Mouse (Mus musculus) lung, embryonic 16.5 days (tissue): ENCODE data around the gene Gm10273. TPM values are rescaled to one million over a fixed set of nuclear protein-coding genes. Genes with fewer than 3 reads are reported as not detected.
A peak's percentile ranks its signal among the peaks of the same experiment; 100 is the strongest.

Experiments
- ATAC-seq: fragments of 200-750 bp; cut with Nextera tagmentation; 2 replicates; pipeline ENCODE4 v1.8.0; 2017; ENCODE audit warnings: low read depth, mild to moderate bottlenecking, moderate library complexity
- H3K27ac ChIP-seq: fragments of 300-500 bp; sonication (generic); 2 replicates; pipeline ENCODE4 v1.5.1; 2014; ENCODE audit warnings: mild to moderate bottlenecking, control low read depth, low read length
- H3K27me3 ChIP-seq: fragments of 300-500 bp; sonication (generic); 2 replicates; pipeline ENCODE4 v1.6.1; 2014; ENCODE audit warnings: low read depth, low read length, mixed read lengths; ENCODE audit not compliant: control insufficient read depth, insufficient read depth
- H3K36me3 ChIP-seq: fragments of 300-500 bp; sonication (generic); 2 replicates; pipeline ENCODE4 v1.6.1; 2014; ENCODE audit warnings: low read length; ENCODE audit not compliant: control insufficient read depth, insufficient read depth
- H3K4me1 ChIP-seq: fragments of 300-500 bp; sonication (generic); replicated peaks from 2 replicates; pipeline ENCODE4 v1.6.1; 2014; ENCODE audit warnings: low read length, mixed read lengths; ENCODE audit not compliant: control insufficient read depth, insufficient read depth
- H3K4me2 ChIP-seq: fragments of 300-500 bp; sonication (generic); 2 replicates; pipeline ENCODE4 v1.6.1; 2014; ENCODE audit warnings: low read depth, low read length, control low read depth
- H3K4me3 ChIP-seq: fragments of 300-500 bp; sonication (generic); 2 replicates; pipeline ENCODE4 v1.5.1; 2014; ENCODE audit warnings: mild to moderate bottlenecking, low read length, control low read depth
- H3K9ac ChIP-seq: fragments of 300-500 bp; sonication (generic); 2 replicates; pipeline ENCODE4 v1.6.1; 2014; ENCODE audit warnings: low read length, control low read depth
- H3K9me3 ChIP-seq: fragments of 300-500 bp; sonication (generic); 2 replicates; pipeline ENCODE4 v1.6.1; 2016; ENCODE audit warnings: low read length; ENCODE audit not compliant: control insufficient read depth
- WGBS: fragments of 180-500 bp; shearing (Covaris S2); extraction: QIAGEN DNeasy Blood & Tissue Kit; methylation state at CpG from one replicate; pipeline ENCODE4 v1.1.7; 2014; 5-methylcytosine and 5-hydroxymethylcytosine counted together
- polyA plus RNA-seq: library from polyadenylated mRNA; unstranded; fragments of >200 nt; fragmentation: Nextera tagmentation; extraction: Ambion mirVana; gene quantifications from 2 replicates; pipeline ENCODE4 v1.2.1, GENCODE M21; 2015

Gene Gm10273
- polyA plus RNA-seq, 1 experiment from 2014 or later = 1.3 TPM

- H3K9ac ChIP-seq = no peak overlapping the region
- H3K9me3 ChIP-seq = no peaks in the 10 kb centered on the region
- H3K27me3 ChIP-seq = no peaks in the 10 kb centered on the region
- peaks cover 42% of the 10 kb centered on the region for H3K36me3 ChIP-seq
- H3K4me3 ChIP-seq = no peak overlapping the region
- H3K27ac ChIP-seq = peak overlapping the region; percentile 46; the same call in 1 of the 2 replicates
- 66% methylated on average over 5 of the region's 5 CpGs for WGBS
- H3K4me1 ChIP-seq = peaks cover 16% of the 10 kb centered on the region
- no peak overlapping the region for H3K4me2 ChIP-seq
- no peak for ATAC-seq
These were observed 29.4 kb upstream of the Gm10273 start for GRCm38 (mm10) chr10:59365804-59366589.

- peaks cover 44% of the 10 kb centered on the region for H3K36me3 ChIP-seq
- no peak for ATAC-seq
- 91% methylated on average over 4 of the region's 4 CpGs for WGBS
- H3K9me3 ChIP-seq = no peaks in the 10 kb centered on the region
- H3K27me3 ChIP-seq = no peaks in the 10 kb centered on the region
- no peak overlapping the region for H3K4me2 ChIP-seq
- no peak overlapping the region for H3K27ac ChIP-seq
- no peak overlapping the region for H3K9ac ChIP-seq
- H3K4me1 ChIP-seq = peaks cover 16% of the 10 kb centered on the region
- H3K4me3 ChIP-seq = no peak overlapping the region
These were observed 28.7 kb upstream of the Gm10273 start for GRCm38 (mm10) chr10:59366746-59367145.

- no peak overlapping the region for H3K9ac ChIP-seq
- no peaks in the 10 kb centered on the region for H3K9me3 ChIP-seq
- H3K27me3 ChIP-seq = no peaks in the 10 kb centered on the region
- ATAC-seq = no peak
- no peak overlapping the region for H3K4me2 ChIP-seq
- peaks cover 16% of the 10 kb centered on the region for H3K4me1 ChIP-seq
- H3K4me3 ChIP-seq = no peak overlapping the region
- WGBS = 55% methylated on average over 4 of the region's 4 CpGs
- peaks cover 43% of the 10 kb centered on the region for H3K36me3 ChIP-seq
- H3K27ac ChIP-seq = no peak overlapping the region
These were observed 28.2 kb upstream of the Gm10273 start for GRCm38 (mm10) chr10:59367206-59367605.

- Histone ChIP-seq H3K9ac (no peak overlapping the region), H3K4me2 (no peak overlapping the region), H3K27me3 (no peaks in the 10 kb centered on the region), H3K4me3 (no peak overlapping the region), H3K36me3 (peaks cover 41% of the 10 kb centered on the region), H3K9me3 (no peaks in the 10 kb centered on the region), H3K27ac (no peak overlapping the region), H3K4me1 (peaks cover 14% of the 10 kb centered on the region)
- ATAC-seq = no peak
- WGBS = 69% methylated on average over 8 of the region's 8 CpGs
These were observed 26.7 kb upstream of the Gm10273 start for GRCm38 (mm10) chr10:59368729-59369128.

- no peak overlapping the region for H3K27ac ChIP-seq
- peaks cover 44% of the 10 kb centered on the region for H3K36me3 ChIP-seq
- no peak overlapping the region for H3K4me3 ChIP-seq
- 90% methylated on average over 9 of the region's 9 CpGs for WGBS
- H3K27me3 ChIP-seq = no peaks in the 10 kb centered on the region
- no peak overlapping the region for H3K4me2 ChIP-seq
- no peak for ATAC-seq
- H3K4me1 ChIP-seq = peaks cover 14% of the 10 kb centered on the region
- no peak overlapping the region for H3K9ac ChIP-seq
- H3K9me3 ChIP-seq = no peaks in the 10 kb centered on the region
These were observed 26.0 kb upstream of the Gm10273 start for GRCm38 (mm10) chr10:59369426-59369825.

GRCm38 (mm10) chr10:59377906-59378305 is 17.5 kb upstream of the Gm10273 start:
- Histone ChIP-seq H3K4me1 (no peaks in the 10 kb centered on the region; the same call in 1 of the 2 replicates), H3K9me3 (no peaks in the 10 kb centered on the region), H3K4me3 (no peak overlapping the region), H3K27ac (peak overlapping the region; percentile 55), H3K27me3 (no peaks in the 10 kb centered on the region), H3K36me3 (peaks cover 10% of the 10 kb centered on the region; the same call in 1 of the 2 replicates), H3K9ac (no peak overlapping the region), H3K4me2 (no peak overlapping the region)
- peak; percentile 72 for ATAC-seq
- WGBS = 56% methylated on average over 10 of the region's 10 CpGs

GRCm38 (mm10) chr10:59378728-59379127 is 16.7 kb upstream of the Gm10273 start:
- H3K27me3 ChIP-seq = no peaks in the 10 kb centered on the region
- H3K4me3 ChIP-seq = no peak overlapping the region
- no peaks in the 10 kb centered on the region for H3K9me3 ChIP-seq
- H3K4me2 ChIP-seq = no peak overlapping the region
- WGBS = 88% methylated on average over 4 of the region's 4 CpGs
- H3K9ac ChIP-seq = no peak overlapping the region
- peaks cover 4% of the 10 kb centered on the region; the same call in 1 of the 2 replicates for H3K36me3 ChIP-seq
- no peak for ATAC-seq
- H3K4me1 ChIP-seq = no peaks in the 10 kb centered on the region; the same call in 1 of the 2 replicates
- no peak overlapping the region for H3K27ac ChIP-seq

- Histone ChIP-seq H3K27ac (no peak overlapping the region), H3K27me3 (no peaks in the 10 kb centered on the region), H3K9ac (no peak overlapping the region), H3K36me3 (no peaks in the 10 kb centered on the region), H3K4me2 (no peak overlapping the region), H3K9me3 (no peaks in the 10 kb centered on the region), H3K4me1 (no peaks in the 10 kb centered on the region; the same call in 1 of the 2 replicates), H3K4me3 (no peak overlapping the region)
- ATAC-seq = no peak
- WGBS = 18% methylated on average over 3 of the region's 3 CpGs
These were observed 15.5 kb upstream of the Gm10273 start for GRCm38 (mm10) chr10:59379927-59380326.

GRCm38 (mm10) chr10:59380411-59380821 is 15.0 kb upstream of the Gm10273 start:
- Histone ChIP-seq H3K27me3 (no peaks in the 10 kb centered on the region), H3K9me3 (no peaks in the 10 kb centered on the region), H3K4me2 (no peak overlapping the region), H3K36me3 (no peaks in the 10 kb centered on the region), H3K4me3 (no peak overlapping the region), H3K4me1 (no peaks in the 10 kb centered on the region; the same call in 1 of the 2 replicates), H3K9ac (no peak overlapping the region), H3K27ac (no peak overlapping the region)
- WGBS = 62% methylated on average over 2 of the region's 2 CpGs
- no peak for ATAC-seq
